Mouse (Mus musculus) heart, postnatal 4 days (tissue): ENCODE data around the gene Nfe2l1. TPM values are rescaled to one million over a fixed set of nuclear protein-coding genes. Genes with fewer than 3 reads are reported as not detected.
"Not testable (repeated sequence)": the region's sequence is repeated elsewhere in the genome, so short reads cannot be mapped to it uniquely, and the experiment has no call there.

Source experiments
- DNase-seq: peaks from one replicate; pipeline ENCODE4 v3.0.0; 2021
- total RNA-seq, 2 experiments: library from RNA; stranded (reverse); gene quantifications; 2 replicates each; pipeline ENCODE4 v1.2.3; 2021

The Nfe2l1 gene
- total RNA-seq, 2 experiments from 2014 or later, result 200 to 203 TPM

DNA sequence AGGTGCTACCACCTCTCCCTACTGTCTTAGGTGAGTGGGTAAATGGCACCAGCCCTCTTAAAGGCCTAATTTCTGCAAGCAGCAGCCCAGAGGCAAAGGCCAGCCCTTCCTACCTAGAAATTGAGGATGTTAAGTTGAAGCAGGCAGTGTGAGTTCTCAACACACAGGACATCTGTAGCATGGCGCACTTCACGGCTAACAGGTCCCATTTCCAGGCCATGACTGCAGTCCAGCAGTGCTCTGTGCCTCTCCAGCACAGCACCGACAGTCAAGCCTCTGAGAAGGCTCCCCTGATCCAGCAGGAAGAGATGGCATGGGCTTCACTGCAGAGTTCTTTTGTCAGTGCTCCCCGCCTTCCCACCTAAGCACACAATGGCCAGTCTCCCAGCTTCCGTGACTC, 12.8 kb downstream of the Nfe2l1 start:
- no peak for DNase-seq

DNA sequence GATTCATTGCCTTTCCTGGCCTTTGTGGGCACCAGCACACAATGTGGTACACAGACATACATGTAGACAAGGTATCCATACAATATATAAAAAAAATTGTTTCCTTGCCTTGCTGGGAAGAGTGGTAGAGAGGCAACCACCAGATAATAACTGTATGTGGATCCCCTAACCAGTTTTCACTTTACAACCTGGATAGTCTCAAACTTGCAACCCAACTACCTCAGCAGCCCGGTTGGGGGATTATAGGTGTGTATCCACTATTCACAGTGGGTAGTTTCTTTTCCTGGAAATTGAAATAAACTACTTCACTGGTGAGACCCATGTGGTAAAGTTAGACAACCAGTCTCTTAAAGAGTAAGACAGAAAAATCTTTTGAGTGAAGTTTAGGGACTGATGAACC, 13.3 kb downstream of the Nfe2l1 start:
- DNase-seq, result no peak

DNA sequence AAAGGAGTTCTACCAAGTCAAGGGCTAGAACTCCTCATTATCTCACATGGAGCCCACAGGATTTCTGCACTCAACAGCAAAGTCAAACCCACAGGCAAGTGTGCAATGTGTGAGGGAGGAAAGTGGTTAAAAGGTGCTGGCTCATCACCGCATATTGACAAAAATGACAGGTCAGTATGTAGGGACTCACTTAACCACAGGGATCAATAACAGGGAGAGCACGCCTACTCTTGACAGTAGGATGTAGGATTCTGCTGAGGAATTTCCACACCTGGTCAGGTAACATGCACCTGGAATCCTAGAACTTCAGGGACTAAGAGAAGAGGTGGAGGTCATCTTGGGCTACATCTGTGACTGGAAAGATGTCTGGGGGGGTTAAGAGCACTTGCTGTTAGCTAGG, 13.9 kb downstream of the Nfe2l1 start:
- no peak for DNase-seq

GRCm38 (mm10) chr11:96814443-96814842, 15.3 kb downstream of the Nfe2l1 start:
- no peak for DNase-seq

DNA sequence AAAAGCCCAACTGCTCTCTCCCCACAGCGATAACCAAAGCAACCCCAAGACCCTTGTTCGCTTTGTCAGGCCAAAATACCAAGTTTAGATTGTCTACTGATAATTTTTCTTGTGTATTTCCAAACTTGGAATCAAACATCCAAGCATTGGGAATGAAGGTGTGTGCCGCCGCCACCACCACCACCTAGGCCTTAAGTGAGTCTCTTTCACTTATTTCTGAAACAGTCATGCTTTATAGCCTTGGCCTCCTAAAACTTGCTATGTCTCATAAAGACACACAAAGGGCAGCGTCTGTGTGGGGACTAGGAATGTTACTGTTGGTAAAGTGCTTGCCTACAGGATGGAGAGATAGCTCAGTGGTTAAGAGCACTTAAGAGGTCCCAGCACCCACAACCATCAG, 15.8 kb downstream of the Nfe2l1 start:
- DNase-seq, result no peak

DNA sequence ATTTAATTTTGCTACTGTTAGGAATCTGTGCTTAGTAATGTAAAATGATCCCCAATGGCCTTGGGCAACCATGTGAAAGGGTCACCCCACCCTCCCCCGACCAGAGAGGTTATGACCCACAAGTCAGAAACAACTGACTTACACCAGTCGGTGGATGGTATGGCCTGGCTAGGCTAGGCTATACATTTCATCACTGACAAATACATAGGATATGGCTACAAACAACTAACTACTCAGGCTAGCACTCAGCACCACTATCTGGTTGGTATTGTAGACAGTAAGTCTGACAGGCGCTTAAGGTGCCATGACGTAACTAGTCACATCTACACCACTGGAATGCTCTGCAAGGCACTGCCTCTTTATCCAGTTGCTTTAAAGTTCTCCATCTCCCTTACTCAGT, 16.3 kb downstream of the Nfe2l1 start:
- no peak for DNase-seq

GRCm38 (mm10) chr11:96811188-96811587, 18.6 kb downstream of the Nfe2l1 start:
- not testable (repeated sequence) for DNase-seq

DNA sequence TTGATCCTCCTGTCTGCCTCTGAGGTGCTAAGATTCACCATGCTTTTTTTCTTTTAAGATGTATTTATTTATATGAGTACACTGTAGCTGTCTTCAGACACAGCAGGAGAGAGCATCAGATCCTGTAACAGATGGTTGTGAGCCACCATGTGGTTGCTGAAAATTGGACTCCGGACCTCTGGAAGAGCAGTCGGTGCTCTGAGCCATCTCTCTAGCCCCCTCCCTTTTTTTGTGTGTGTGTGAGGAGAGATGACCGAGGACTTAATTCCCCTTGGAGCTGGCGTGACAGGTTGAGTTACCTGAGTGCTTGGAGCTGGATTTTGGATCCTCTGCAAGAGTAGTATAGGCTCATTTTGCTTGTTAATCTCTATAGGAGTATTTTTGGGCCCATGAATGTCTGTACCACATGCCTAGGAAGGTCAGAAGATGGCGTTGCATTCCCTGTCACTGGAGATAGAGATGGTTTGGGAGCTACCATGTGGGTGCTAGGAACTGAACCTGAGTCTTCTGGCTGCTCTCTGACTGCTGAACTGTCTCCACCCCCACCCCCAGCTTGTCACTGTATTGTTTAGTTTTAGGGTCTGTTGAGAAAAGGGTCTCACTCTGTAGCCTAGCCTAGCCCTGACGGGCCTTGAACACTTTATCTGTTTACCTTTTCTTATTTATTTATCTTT, 20.1 kb downstream of the Nfe2l1 start:
- DNase-seq, result no peak

DNA sequence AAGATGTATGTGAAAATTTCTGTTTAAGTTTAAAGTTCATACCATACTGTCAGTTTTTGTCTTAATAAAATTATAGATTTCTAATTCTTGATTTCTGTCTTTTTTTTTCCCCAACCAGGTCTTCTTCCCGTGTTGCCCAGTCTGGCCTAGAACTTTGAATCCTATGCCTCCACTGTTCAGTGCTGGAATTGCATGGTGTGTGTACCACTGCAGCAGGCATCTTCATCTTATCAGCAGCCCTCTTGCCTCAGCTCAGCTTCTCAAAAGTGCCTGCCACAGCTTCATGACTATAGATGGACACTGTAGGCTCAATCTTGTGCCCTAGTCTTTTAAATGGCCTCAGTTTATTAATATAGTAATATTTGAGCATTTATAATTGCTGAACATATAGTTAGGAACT, 21.7 kb downstream of the Nfe2l1 start:
- DNase-seq, result no peak

- DNase-seq, result no peak
Observed at GRCm38 (mm10) chr11:96805606-96806005, 24.2 kb downstream of the Nfe2l1 start.

DNA sequence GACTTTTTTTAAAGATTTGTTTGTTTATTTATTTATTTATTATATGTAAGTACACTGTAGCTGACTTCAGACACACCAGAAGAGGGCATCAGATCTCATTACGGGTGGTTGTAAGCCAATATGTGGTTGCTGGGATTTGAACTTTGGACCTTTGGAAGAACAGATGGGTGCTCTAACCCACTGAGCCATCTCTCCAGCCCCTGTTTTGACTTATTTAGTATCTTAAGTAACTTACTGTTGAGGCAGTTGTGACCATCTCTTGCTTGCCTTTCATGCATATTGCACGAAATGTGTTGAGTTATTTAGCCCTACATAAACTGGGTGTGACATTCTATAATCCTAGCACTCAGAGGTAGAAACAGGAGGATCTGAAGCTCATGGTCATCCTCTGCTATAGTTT, 30.3 kb downstream of the Nfe2l1 start:
- no peak for DNase-seq

- DNase-seq, result no peak
Observed at GRCm38 (mm10) chr11:96796586-96796985, 33.2 kb downstream of the Nfe2l1 start.

- DNase-seq, result no peak
Observed at GRCm38 (mm10) chr11:96796081-96796480, 33.7 kb downstream of the Nfe2l1 start.

DNA sequence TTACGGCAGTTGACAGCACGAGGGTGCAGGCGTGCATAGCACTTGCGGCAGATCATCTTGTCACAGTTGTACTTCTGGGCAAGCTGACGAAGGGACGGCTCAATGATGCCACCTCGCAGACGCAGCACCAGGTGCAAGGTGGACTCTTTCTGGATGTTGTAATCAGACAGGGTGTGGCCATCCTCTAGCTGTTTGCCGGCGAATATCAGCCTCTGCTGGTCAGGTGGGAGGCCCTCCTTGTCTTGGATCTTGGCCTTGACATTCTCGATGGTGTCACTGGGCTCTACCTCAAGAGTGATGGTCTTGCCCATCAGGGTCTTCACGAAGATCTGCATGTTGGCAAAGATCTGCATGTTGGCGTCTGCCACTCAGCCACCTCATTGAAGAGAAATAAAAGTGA, 34.3 kb downstream of the Nfe2l1 start:
- no peak for DNase-seq

- DNase-seq, result no peak
Observed at GRCm38 (mm10) chr11:96790681-96791080, 39.1 kb downstream of the Nfe2l1 start.

DNA sequence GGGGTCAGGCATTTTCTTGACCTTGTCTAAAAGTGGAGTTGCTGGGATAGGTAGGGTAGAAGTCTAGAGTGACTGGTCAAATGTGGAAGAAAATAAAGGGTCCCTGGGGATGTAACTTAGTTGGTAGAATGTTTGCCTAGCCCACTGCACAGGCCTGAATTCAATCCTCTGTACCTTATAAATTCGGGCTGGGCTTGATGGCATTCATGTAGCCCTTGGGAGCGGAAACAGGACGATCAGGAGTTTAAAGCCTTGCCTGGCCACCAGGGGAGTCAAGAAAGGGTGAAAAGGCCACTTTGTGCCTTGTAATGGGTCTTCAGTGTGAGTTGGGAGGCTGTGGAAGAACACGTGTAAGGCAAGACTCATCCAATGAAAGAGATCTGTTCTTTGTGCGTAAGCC, 39.8 kb downstream of the Nfe2l1 start:
- DNase-seq, result no peak

GRCm38 (mm10) chr11:96788871-96789795, 40.6 kb downstream of the Nfe2l1 start, which contains the start of gene Cbx1:
Gene Cbx1 (plus strand): TSS chr11:96789127.
- DNase-seq, result peak; percentile 91

- DNase-seq, result no peak
Observed at GRCm38 (mm10) chr11:96786731-96787450, 42.9 kb downstream of the Nfe2l1 start.

GRCm38 (mm10) chr11:96784847-96785246, 44.9 kb downstream of the Nfe2l1 start:
- peak; percentile 80 for DNase-seq

- no peak for DNase-seq
Observed at GRCm38 (mm10) chr11:96781425-96781824, 48.3 kb downstream of the Nfe2l1 start.

DNA sequence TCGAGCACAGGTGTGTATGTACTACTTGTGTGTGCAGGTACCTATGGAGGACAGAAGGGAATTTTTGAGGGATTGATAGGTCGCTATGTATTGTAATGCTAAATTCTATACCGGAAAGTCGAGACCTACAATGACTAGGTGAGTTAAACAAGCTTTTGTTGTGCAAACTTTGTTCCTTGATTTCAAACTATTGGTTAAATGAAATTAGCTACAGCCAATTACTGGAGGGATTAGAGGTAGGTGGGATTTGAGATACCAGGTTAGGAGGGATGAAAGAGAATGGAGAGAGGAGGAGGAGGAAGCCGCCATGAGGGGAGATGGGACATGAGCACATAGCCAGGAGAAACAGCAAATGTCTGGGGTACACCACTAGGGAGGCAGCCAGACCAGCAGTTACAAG, 49.5 kb downstream of the Nfe2l1 start:
- DNase-seq, result no peak

- not testable (repeated sequence) for DNase-seq
Observed at GRCm38 (mm10) chr11:96778061-96778627, 51.6 kb downstream of the Nfe2l1 start.
